Mouse (Mus musculus): Measurements from ENCODE around the gene Ddx54. TPM values are rescaled to one million over a fixed set of nuclear protein-coding genes. Genes with fewer than 3 reads are reported as not detected.

Ddx54 gene
- polyA plus RNA-seq, 1 experiment from 2014 or later: 54.0 TPM

DNA sequence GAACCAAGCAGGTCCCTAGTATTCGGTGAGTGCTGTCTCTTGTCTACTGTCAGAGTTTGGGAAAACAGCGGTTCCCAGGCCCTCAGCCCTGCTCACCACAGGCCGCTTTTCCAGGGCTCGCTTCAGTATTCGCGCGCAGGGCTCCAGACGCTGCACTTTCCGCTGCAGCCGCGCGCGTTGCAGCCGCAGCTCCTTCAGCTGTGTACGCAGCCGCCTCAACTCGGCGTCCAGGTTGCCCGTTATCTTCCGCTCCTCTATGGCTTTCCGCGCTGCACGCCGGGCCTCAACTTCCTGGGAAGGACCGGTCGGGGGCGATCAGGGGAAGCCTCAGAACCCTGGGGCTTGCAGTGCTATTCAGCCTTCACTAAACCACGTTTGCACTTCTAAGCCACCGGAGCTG, 18.6 kb downstream of the Ddx54 start:
- CTCF ChIA-PET: interaction anchor here (1.2 to 2.1 kb wide), 4 partner anchors 12 to 49 kb away, joined by 3 to 7 read pairs (median 4); no protein-coding TSS in a partner anchor
- DNase-seq (ENCODE audit: low read depth, low spot score) (no peak), ATAC-seq (no peak)
- POLR2A ChIA-PET: no interaction called here
- in situ Hi-C loops (cut with MboI; ENCODE audit: low pct_unique_long_range_greater_than_20kb): no loop called here
- no peaks in the 10 kb centered on the region for H3K27me3 ChIP-seq
- TF ChIP-seq CTCF (IDR thresholded peaks at IDR 0.05): no peak

DNA sequence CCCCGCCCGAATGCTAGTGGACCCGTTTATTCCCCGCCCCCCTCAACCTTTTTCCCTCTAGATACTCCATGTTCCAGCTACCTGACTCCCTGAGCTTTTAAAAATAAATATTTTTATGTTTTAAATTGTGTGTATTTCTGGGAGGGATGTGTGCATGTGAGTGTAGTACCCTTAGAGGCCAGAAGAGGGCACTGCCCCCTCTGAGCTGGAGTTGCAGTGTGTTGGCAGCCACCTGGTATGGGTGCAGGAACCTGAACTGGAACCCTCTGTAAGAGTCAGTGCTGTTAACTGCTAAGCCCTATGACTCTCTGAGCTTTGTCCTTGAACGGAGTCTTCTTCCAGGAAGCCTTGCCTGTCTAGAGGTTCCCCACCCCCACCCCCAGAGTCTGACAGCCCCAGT, 19.4 kb downstream of the Ddx54 start:
- no peak for TF ChIP-seq CTCF (IDR thresholded peaks at IDR 0.05)
- no peak for DNase-seq (ENCODE audit: low read depth, low spot score)
- in situ Hi-C loops (cut with MboI; ENCODE audit: low pct_unique_long_range_greater_than_20kb): no loop called here
- ChIA-PET POLR2A (no interaction called here), CTCF (interaction anchor here (0.8 to 2.1 kb wide), 4 partner anchors 11 to 48 kb away, joined by 3 to 7 read pairs (median 4); no protein-coding TSS in a partner anchor)
- ATAC-seq: no peak
- H3K27me3 ChIP-seq: no peaks in the 10 kb centered on the region

- in situ Hi-C loops (cut with MboI; ENCODE audit: low pct_unique_long_range_greater_than_20kb): no loop called here
- CTCF ChIA-PET: interaction anchor here (1.3 kb wide), 1 partner anchor 14 kb away, joined by 4 read pairs; no protein-coding TSS in a partner anchor
- no peak for TF ChIP-seq CTCF (IDR thresholded peaks at IDR 0.05)
- DNase-seq (ENCODE audit: low read depth, low spot score): no peak
- POLR2A ChIA-PET: interaction anchor here (0.6 to 1.3 kb wide), 2 partner anchors 24 to 415 kb away, joined by 3 to 4 read pairs; no protein-coding TSS in a partner anchor
- ATAC-seq: no peak
- no peaks in the 10 kb centered on the region for H3K27me3 ChIP-seq
These were observed 21.6 kb downstream of the Ddx54 start, which contains the start of gene Cfap73 for GRCm38 (mm10) chr5:120634131-120634530. TSS of gene Cfap73 (minus strand) at chr5:120634235.

DNA sequence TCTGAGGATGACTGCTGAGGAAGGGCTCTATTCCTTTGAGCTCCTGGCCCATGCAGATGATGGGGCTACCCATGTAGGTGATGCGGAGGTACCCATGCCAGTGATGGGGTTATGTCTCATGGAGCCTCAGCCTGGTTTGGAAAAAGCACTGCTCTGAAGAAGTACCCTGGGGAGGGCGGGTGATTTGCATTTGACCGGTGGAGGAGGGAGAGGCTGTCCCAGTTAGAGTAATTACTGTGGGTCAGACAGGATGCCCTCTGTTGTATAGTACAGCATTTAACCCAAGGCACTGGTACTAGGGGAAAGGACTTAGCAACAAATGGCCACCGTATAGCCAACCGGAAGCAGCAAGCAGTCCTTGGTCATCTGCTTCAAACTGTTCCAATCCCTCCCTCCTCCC, 22.3 kb downstream of the Ddx54 start:
- TF ChIP-seq CTCF (IDR thresholded peaks at IDR 0.05): no peak
- no peaks in the 10 kb centered on the region for H3K27me3 ChIP-seq
- ChIA-PET CTCF (interaction anchor here (0.7 to 1.3 kb wide), 2 partner anchors 11 to 15 kb away, joined by 3 to 4 read pairs; no protein-coding TSS in a partner anchor), POLR2A (interaction anchor here (0.6 to 1.3 kb wide), 3 partner anchors 23 to 416 kb away, joined by 3 to 4 read pairs (median 3); no protein-coding TSS in a partner anchor)
- ATAC-seq (no peak), DNase-seq (ENCODE audit: low read depth, low spot score) (no peak)
- in situ Hi-C loops (cut with MboI; ENCODE audit: low pct_unique_long_range_greater_than_20kb): no loop called here

GRCm38 (mm10) chr5:120635633-120636032, 23.1 kb downstream of the Ddx54 start:
- no peak for TF ChIP-seq CTCF (IDR thresholded peaks at IDR 0.05)
- in situ Hi-C loops (cut with MboI; ENCODE audit: low pct_unique_long_range_greater_than_20kb): no loop called here
- CTCF ChIA-PET: interaction anchor here (1.0 to 1.4 kb wide), 2 partner anchors 13 to 15 kb away, joined by 3 read pairs; no protein-coding TSS in a partner anchor
- DNase-seq (ENCODE audit: low read depth, low spot score) (no peak), ATAC-seq (no peak)
- no peaks in the 10 kb centered on the region for H3K27me3 ChIP-seq
- POLR2A ChIA-PET: no interaction called here

DNA sequence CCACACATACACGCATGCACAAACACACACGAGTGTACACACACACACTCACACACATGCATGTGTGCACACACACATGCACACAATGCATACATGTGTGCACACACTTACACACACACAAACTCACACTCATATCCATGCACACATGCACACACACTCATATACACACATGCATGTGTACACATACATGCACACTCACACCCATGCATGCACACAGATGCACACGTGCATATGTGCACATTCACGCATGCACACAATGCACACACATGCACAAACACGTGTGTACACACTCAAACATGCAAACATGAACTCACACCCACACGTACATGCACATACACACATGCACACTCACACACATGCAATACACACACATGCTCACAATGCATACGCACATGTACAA, 27.6 kb downstream of the Ddx54 start:
- H3K27me3 ChIP-seq: no peaks in the 10 kb centered on the region
- in situ Hi-C loops (cut with MboI; ENCODE audit: low pct_unique_long_range_greater_than_20kb): no loop called here
- CTCF ChIA-PET: interaction anchor here (1.6 kb wide), 1 partner anchor 21 kb away, joined by 5 read pairs; no protein-coding TSS in a partner anchor

DNA sequence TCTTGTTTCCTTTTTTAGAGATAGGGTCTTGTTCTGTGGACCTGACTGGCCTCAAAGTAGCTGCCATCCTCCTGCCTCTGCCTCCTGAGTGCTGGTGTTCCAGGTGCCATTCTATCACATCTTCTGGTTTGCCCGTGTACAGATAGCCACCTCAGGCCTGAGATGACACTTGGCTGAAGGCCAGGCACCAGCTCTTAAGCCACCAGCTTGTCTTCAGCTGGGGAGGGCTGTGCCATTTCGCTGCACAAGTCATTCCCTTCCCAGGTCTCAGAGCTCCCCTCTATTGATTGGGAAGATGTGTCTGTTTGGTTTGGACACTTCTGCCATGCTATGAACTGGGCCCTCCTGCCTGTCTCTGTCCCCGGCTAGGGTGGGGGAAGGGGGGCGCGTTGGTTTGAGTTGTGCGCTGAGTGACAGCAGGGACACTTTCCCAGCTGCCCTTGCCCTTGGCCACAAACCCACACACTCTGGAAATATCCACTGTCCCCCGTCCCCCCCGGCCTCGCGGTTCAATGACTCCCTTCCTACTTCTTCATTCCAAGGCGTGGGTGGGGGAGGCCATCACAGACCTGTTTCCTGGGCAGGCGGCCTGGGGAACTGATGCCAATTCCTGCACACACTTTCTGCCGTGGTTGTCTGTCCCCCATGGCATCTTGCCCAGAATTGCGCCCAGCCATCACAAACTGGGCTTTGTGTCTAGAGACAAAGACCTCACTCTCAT, 31.0 kb downstream of the Ddx54 start:
- DNase-seq (ENCODE audit: low read depth, low spot score): no peak

More for the DNA sequence above, 27.6 kb downstream of the Ddx54 start:
- POLR2A ChIA-PET: no interaction called here
- TF ChIP-seq CTCF (IDR thresholded peaks at IDR 0.05): no peak
- ATAC-seq (no peak), DNase-seq (ENCODE audit: low read depth, low spot score) (no peak)

DNA sequence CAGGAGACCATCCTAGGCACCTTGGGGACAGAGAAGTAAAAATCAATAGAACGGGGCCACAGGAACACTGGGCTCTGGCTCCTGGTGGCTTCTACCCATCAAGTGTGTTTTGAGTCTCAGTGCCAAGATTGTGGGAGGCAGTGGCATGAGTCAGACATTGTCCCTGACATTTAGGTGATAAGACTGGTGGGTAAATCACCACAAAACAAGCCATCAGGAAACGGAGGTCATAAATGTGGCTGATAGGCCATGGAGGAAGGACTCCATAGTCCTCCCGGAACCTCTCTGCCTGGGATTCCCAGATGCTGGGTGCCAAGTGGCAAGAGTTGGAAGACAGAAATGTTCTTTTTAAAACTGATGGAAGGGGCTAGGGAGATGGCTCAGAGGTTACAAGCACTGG, 31.7 kb downstream of the Ddx54 start:
- H3K27me3 ChIP-seq: no peaks in the 10 kb centered on the region
- CTCF ChIA-PET: no interaction called here
- ATAC-seq: no peak

More for the DNA sequence above, 31.0 kb downstream of the Ddx54 start:
- in situ Hi-C loops (cut with MboI; ENCODE audit: low pct_unique_long_range_greater_than_20kb): no loop called here
- POLR2A ChIA-PET: no interaction called here
- no peaks in the 10 kb centered on the region for H3K27me3 ChIP-seq
- ATAC-seq: peak; percentile 29
- TF ChIP-seq CTCF (IDR thresholded peaks at IDR 0.05): no peak
- CTCF ChIA-PET: interaction anchor here (1.2 to 2.5 kb wide), 2 partner anchors 12 to 23 kb away, joined by 5 to 15 read pairs; no protein-coding TSS in a partner anchor

DNA sequence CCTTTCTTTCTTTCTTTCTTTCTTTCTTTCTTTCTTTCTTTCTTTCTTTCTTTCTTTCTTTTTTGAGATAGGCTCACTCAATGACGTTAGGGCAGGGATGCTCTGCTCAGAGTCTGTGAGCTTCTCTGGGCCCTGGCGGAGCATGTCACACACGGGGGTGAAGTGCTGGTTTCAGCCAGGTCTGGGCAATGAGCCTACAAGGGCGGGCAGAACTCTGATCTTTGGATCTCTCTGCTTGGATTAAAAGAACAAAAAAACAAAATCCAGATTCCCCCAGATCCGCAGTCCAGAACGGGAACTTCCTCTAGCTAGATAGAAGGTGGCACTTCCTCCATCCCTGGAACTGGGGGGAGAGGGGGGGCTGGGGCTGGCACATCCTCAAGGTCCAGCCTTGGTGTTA, 33.3 kb downstream of the Ddx54 start:
- ChIA-PET POLR2A (no interaction called here), CTCF (interaction anchor here (0.7 to 1.3 kb wide), 2 partner anchors 11 to 30 kb away, joined by 3 read pairs; no protein-coding TSS in a partner anchor)
- ATAC-seq (no peak), DNase-seq (ENCODE audit: low read depth, low spot score) (no peak)
- TF ChIP-seq CTCF (IDR thresholded peaks at IDR 0.05): no peak
- in situ Hi-C loops (cut with MboI; ENCODE audit: low pct_unique_long_range_greater_than_20kb): no loop called here
- H3K27me3 ChIP-seq: no peaks in the 10 kb centered on the region

More for the DNA sequence above, 31.7 kb downstream of the Ddx54 start:
- TF ChIP-seq CTCF (IDR thresholded peaks at IDR 0.05): no peak
- POLR2A ChIA-PET: no interaction called here
- DNase-seq (ENCODE audit: low read depth, low spot score): no peak
- in situ Hi-C loops (cut with MboI; ENCODE audit: low pct_unique_long_range_greater_than_20kb): no loop called here

- ATAC-seq: no peak
- DNase-seq (ENCODE audit: low read depth, low spot score): no peak
- ChIA-PET CTCF (interaction anchor here (1.2 to 2.2 kb wide), 3 partner anchors 19 to 32 kb away, joined by 3 to 20 read pairs (median 3); no protein-coding TSS in a partner anchor), POLR2A (no interaction called here)
- TF ChIP-seq CTCF (IDR thresholded peaks at IDR 0.05): no peak
- in situ Hi-C loops (cut with MboI; ENCODE audit: low pct_unique_long_range_greater_than_20kb): no loop called here
- no peaks in the 10 kb centered on the region for H3K27me3 ChIP-seq
These were observed 34.8 kb downstream of the Ddx54 start for GRCm38 (mm10) chr5:120647361-120647760.
